Mouse (Mus musculus) liver, adult 2 months (tissue): Measurements from ENCODE around the gene Samd9l.
"Not testable (repeated sequence)": the region's sequence is repeated elsewhere in the genome, so short reads cannot be mapped to it uniquely, and the experiment has no call there.

Source experiments
- CTCF ChIP-seq: fragments of 200-500 bp; IDR thresholded peaks from 2 replicates; pipeline ENCODE4 v1.5.1; 2011; ENCODE audit warnings: low read depth, low read length, control low read depth
- POLR2A ChIP-seq: fragments of 200-500 bp; IDR thresholded peaks from 2 replicates; pipeline ENCODE4 v1.6.1; 2011; ENCODE audit warnings: low read length, control low read depth; ENCODE audit not compliant: insufficient read depth; ENCODE audit errors: extremely low read depth

DNA sequence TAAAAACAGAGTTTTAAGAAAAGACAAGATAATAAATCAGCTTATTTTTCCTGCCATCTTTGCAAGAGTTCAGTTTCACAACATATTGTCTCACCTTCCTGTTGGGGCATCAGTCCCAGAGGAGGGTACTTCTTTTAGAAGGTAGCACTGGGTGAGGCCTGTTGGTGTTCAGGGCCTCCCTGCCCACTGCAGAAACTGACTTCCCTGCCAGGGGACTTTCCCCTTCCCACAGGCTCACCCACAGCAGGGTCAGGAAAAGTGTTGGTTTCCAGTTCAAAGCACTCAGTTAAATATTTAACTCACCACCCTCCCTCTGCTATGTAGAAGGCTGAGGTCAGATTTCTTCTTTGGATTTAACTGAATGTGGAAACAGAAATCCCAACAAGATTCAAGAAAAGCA is 14.6 kb downstream of the Samd9l start:
- not testable (repeated sequence) for TF ChIP-seq CTCF, POLR2A
